In genomic region chr1:133917456-133918087, GRCm38 (mm10) we compare ENCODE assay signal across 9 mouse cellular contexts. TPM values are rescaled to one million over a fixed set of nuclear protein-coding genes. Genes with fewer than 3 reads are reported as not detected.
DNase-seq lines count a peak whose midpoint lies in the region; ATAC-seq lines count a peak whose summit lies in the region.
"Had no signal": no experiment of that assay in that cellular context is flagged by ENCODE, and none has a peak within 500 bp of the region (broad histone marks: within the 10 kb centered on the region; RNA-seq: fewer than 3 reads in every experiment).

No protein-coding gene starts in this region.

- peak; percentile 30; the same call in 1 of the 2 replicates for ATAC-seq in embryonic facial prominence, embryonic 12.5 days (ENCODE audit: insufficient number of reproducible peaks, insufficient read depth, low FRiP score, low TSS enrichment)
- no peak for ATAC-seq in limb, embryonic 15.5 days (ENCODE audit: insufficient number of reproducible peaks, low FRiP score, low TSS enrichment, low read depth)
- no peak for ATAC-seq in stomach, embryonic 15.5 days (ENCODE audit: insufficient read depth, low FRiP score, low read depth)

- no peak overlapping the region for H3K4me3 ChIP-seq in embryonic facial prominence, embryonic 12.5 days
- peak overlapping the region; percentile 15 for H3K4me3 ChIP-seq in limb, embryonic 15.5 days
- no peak overlapping the region for H3K4me3 ChIP-seq in stomach, embryonic 15.5 days (replicated peaks)

- no peak overlapping the region for H3K9ac ChIP-seq in embryonic facial prominence, embryonic 12.5 days
- H3K9ac ChIP-seq in limb, embryonic 15.5 days = no peak overlapping the region
- H3K9ac ChIP-seq in stomach, embryonic 15.5 days = no peak overlapping the region

- DNase-seq in embryo, embryonic 10.5 days (ENCODE audit: low spot score) = peak; percentile 40
- DNase-seq in embryo, embryonic 9.5 days (ENCODE audit: extremely low spot score) = no peak
- DNase-seq in heart, postnatal 4 days = peak; percentile 67
- DNase-seq in natural killer cell, adult 2 months (ENCODE audit: low spot score in 2 of 2) = no peak
- DNase-seq in thymus, postnatal 4 days = no peak

- peaks cover 29% of the 10 kb centered on the region for H3K4me1 ChIP-seq in embryonic facial prominence, embryonic 12.5 days
- peaks cover 67% of the 10 kb centered on the region for H3K4me1 ChIP-seq in limb, embryonic 15.5 days
- peaks cover 42% of the 10 kb centered on the region for H3K4me1 ChIP-seq in stomach, embryonic 15.5 days

- no peak overlapping the region for H3K4me2 ChIP-seq in embryonic facial prominence, embryonic 12.5 days (replicated peaks)
- peak overlapping the region; percentile 26 for H3K4me2 ChIP-seq in limb, embryonic 15.5 days
- no peak overlapping the region for H3K4me2 ChIP-seq in stomach, embryonic 15.5 days

- 24% methylated on average over 11 of the region's 11 CpGs for WGBS in embryonic facial prominence, embryonic 12.5 days
- WGBS in limb, embryonic 15.5 days = 33% methylated on average over 11 of the region's 11 CpGs
- 45% methylated on average over 11 of the region's 11 CpGs for WGBS in stomach, embryonic 15.5 days

- no peaks in the 10 kb centered on the region for H3K9me3 ChIP-seq in embryonic facial prominence, embryonic 12.5 days
- no peaks in the 10 kb centered on the region for H3K9me3 ChIP-seq in limb, embryonic 15.5 days
- H3K9me3 ChIP-seq in stomach, embryonic 15.5 days = no peaks in the 10 kb centered on the region

- H3K36me3 ChIP-seq in embryonic facial prominence, embryonic 12.5 days = no peaks in the 10 kb centered on the region
- H3K36me3 ChIP-seq in limb, embryonic 15.5 days = no peaks in the 10 kb centered on the region
- H3K36me3 ChIP-seq in stomach, embryonic 15.5 days = no peaks in the 10 kb centered on the region

- 0 out of 2 replicates have a peak overlapping the region, but pooled peaks have one; percentile 26 for H3K27ac ChIP-seq in embryonic facial prominence, embryonic 12.5 days
- H3K27ac ChIP-seq in limb, embryonic 15.5 days = peak overlapping the region; percentile 62
- peak overlapping the region; percentile 41; the same call in 1 of the 2 replicates for H3K27ac ChIP-seq in stomach, embryonic 15.5 days

- H3K27me3 ChIP-seq in embryonic facial prominence, embryonic 12.5 days = no peaks in the 10 kb centered on the region
- no peaks in the 10 kb centered on the region for H3K27me3 ChIP-seq in limb, embryonic 15.5 days
- H3K27me3 ChIP-seq in stomach, embryonic 15.5 days (replicated peaks) = 0 out of 2 replicates have a peak, but pooled peaks cover 4% of the 10 kb centered on the region

RNA-seq across cellular contexts. Expression of gene Prelp, which starts 3.6 kb away (rescaled TPM):
- polyA plus RNA-seq in embryonic facial prominence, embryonic 12.5 days (2016; fragmentation: Nextera tagmentation; extraction: Ambion mirVana) = 1.9 and 2.2 TPM in 2 replicates
- total RNA-seq in heart, postnatal 4 days (2021) = 10 to 100 TPM; 14.5 to 15.0 TPM
- 17.9 and 20.3 TPM in 2 replicates for polyA plus RNA-seq in limb, embryonic 15.5 days (2015; fragmentation: Nextera tagmentation; extraction: Ambion mirVana)
- polyA plus RNA-seq in stomach, embryonic 15.5 days (2015; fragmentation: Nextera tagmentation; extraction: Ambion mirVana) = 2.2 and 2.4 TPM in 2 replicates
- total RNA-seq: common myeloid progenitor, adult 5-6 weeks had no signal

RNA-seq across cellular contexts. Expression of gene Optc, which starts 9.8 kb away (rescaled TPM):
- polyA plus RNA-seq in embryonic facial prominence, embryonic 12.5 days (2016; fragmentation: Nextera tagmentation; extraction: Ambion mirVana) = 1.1 and 1.3 TPM in 2 replicates
- total RNA-seq in heart, postnatal 4 days (2021) = under 1 TPM; 0.16 to 0.29 TPM
- polyA plus RNA-seq in limb, embryonic 15.5 days (2015; fragmentation: Nextera tagmentation; extraction: Ambion mirVana) = 0.71 and 0.83 TPM in 2 replicates
- 1.7 and 1.8 TPM in 2 replicates for polyA plus RNA-seq in stomach, embryonic 15.5 days (2015; fragmentation: Nextera tagmentation; extraction: Ambion mirVana)
- total RNA-seq: common myeloid progenitor, adult 5-6 weeks had no signal

Comparison
In these comparisons a context has a peak if more than half of its experiments do, and no peak if none do; other contexts are left out.
1. DNase-seq: peak in embryo, embryonic 10.5 days (single experiment) and heart, postnatal 4 days (single experiment); none in embryo, embryonic 9.5 days (single experiment), natural killer cell, adult 2 months (0 of 2) and thymus, postnatal 4 days (single experiment).
2. Peak in every context shown above with its lines, with median percentiles within 50 percentile points of each other: H3K27ac ChIP-seq.